Mouse (Mus musculus) bone marrow, adult 2 months (tissue): ENCODE measurements at regions not wholly inside any gene's neighbourhood (a gene's known extent, or its start where the extent isn't known, plus 50 kb on each side); places are given as distances from the start of the nearest gene placed in this dataset.

ENCODE experiments used
- CTCF ChIP-seq: fragments of 200-500 bp; IDR thresholded peaks from 2 replicates; pipeline ENCODE4 v1.5.1; 2011; ENCODE audit warnings: low read length, control low read depth; ENCODE audit not compliant: control insufficient read depth, insufficient read depth
- POLR2A ChIP-seq: fragments of 200-500 bp; IDR thresholded peaks from 2 replicates; pipeline ENCODE4 v1.6.1; 2011; ENCODE audit warnings: low read depth, mild to moderate bottlenecking, control low read depth, low read length, borderline replicate concordance; ENCODE audit not compliant: control insufficient read depth

DNA sequence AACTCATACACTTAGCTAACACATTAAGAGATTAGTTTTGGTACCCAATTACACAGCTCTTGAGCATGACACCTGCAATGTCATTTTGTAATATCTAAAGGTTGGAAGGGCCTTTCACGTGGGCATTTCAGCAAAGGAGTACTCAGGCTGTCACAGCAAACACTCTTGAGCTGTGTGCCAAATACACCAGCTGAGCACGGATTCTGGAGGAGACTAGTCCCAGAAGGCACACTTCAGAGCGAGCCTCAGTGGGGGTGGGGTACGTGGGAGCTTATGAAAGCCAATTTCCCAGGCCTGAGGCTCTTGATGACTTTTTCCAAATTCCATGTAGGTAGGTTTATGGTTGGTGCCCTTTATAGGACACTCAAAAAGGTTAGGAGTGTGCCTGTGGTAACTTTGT lies 218.1 kb downstream of the Rybp start:
- TF ChIP-seq CTCF (no peak), POLR2A (no peak)
